Mouse (Mus musculus) midbrain, embryonic 11.5 days (tissue): ENCODE data around the gene Zfp618. TPM values are rescaled to one million over a fixed set of nuclear protein-coding genes. Genes with fewer than 3 reads are reported as not detected.

ENCODE experiments used
- ATAC-seq: fragments of 200-750 bp; cut with Nextera tagmentation; 2 replicates; pipeline ENCODE4 v1.8.0; 2017; ENCODE audit warnings: moderate TSS enrichment, moderate library complexity; ENCODE audit not compliant: low FRiP score
- DNase-seq: peaks from one replicate; pipeline ENCODE4 v3.0.0; 2015; ENCODE audit warnings: low spot score; ENCODE audit errors: missing footprints
- H3K27ac ChIP-seq: fragments of 300-500 bp; sonication (generic); 2 replicates; pipeline ENCODE4 v1.5.1; 2014; ENCODE audit warnings: low read depth, low read length
- H3K27me3 ChIP-seq: fragments of 300-500 bp; sonication (generic); 2 replicates; pipeline ENCODE4 v1.6.1; 2014; ENCODE audit warnings: mild to moderate bottlenecking, low read length, moderate library complexity, mixed read lengths; ENCODE audit not compliant: control insufficient read depth, insufficient read depth
- H3K36me3 ChIP-seq: fragments of 300-500 bp; sonication (generic); 2 replicates; pipeline ENCODE4 v1.6.1; 2014; ENCODE audit warnings: mild to moderate bottlenecking, low read length, moderate library complexity, mixed read lengths; ENCODE audit not compliant: control insufficient read depth, insufficient read depth
- H3K4me1 ChIP-seq: fragments of 300-500 bp; sonication (generic); 2 replicates; pipeline ENCODE4 v1.6.1; 2014; ENCODE audit warnings: low read length; ENCODE audit not compliant: control insufficient read depth, insufficient read depth
- H3K4me2 ChIP-seq: fragments of 300-500 bp; sonication (generic); 2 replicates; pipeline ENCODE4 v1.6.1; 2014; ENCODE audit warnings: mild to moderate bottlenecking, moderate library complexity
- H3K4me3 ChIP-seq: fragments of 300-500 bp; sonication (generic); 2 replicates; pipeline ENCODE4 v1.5.1; 2014; ENCODE audit warnings: low read depth, low read length
- H3K9ac ChIP-seq: fragments of 300-500 bp; sonication (generic); 2 replicates; pipeline ENCODE4 v1.6.1; 2014; ENCODE audit warnings: low read length
- H3K9me3 ChIP-seq: fragments of 300-500 bp; sonication (generic); 2 replicates; pipeline ENCODE4 v1.6.1; 2016; ENCODE audit warnings: low read length; ENCODE audit not compliant: control insufficient read depth
- WGBS: fragments of 180-500 bp; shearing (Covaris S2); extraction: QIAGEN DNeasy Blood & Tissue Kit; methylation state at CpG from one replicate; pipeline ENCODE4 v1.1.7; 2014; 5-methylcytosine and 5-hydroxymethylcytosine counted together
- polyA plus RNA-seq: library from polyadenylated mRNA; unstranded; fragments of >200 nt; fragmentation: Nextera tagmentation; extraction: Ambion mirVana; gene quantifications from 2 replicates; pipeline ENCODE4 v1.2.1, GENCODE M21; 2014

Gene Zfp618
- polyA plus RNA-seq, 1 experiment from 2014 or later: 23.6 TPM

- 85% methylated on average over 6 of the region's 6 CpGs for WGBS
- H3K4me1 ChIP-seq: no peaks in the 10 kb centered on the region
- no peak overlapping the region for H3K4me3 ChIP-seq
- ATAC-seq: no peak
- H3K36me3 ChIP-seq: no peaks in the 10 kb centered on the region
- H3K4me2 ChIP-seq: no peak overlapping the region
- no peaks in the 10 kb centered on the region for H3K27me3 ChIP-seq
- no peaks in the 10 kb centered on the region for H3K9me3 ChIP-seq
- DNase-seq: peak; percentile 62
- H3K27ac ChIP-seq: no peak overlapping the region
- H3K9ac ChIP-seq: no peak overlapping the region
These were observed 55.8 kb downstream of the Zfp618 start for GRCm38 (mm10) chr4:63021034-63021700.

GRCm38 (mm10) chr4:63023465-63023864, 58.1 kb downstream of the Zfp618 start:
- no peak overlapping the region for H3K27ac ChIP-seq
- ATAC-seq: no peak
- H3K9me3 ChIP-seq: no peaks in the 10 kb centered on the region
- H3K9ac ChIP-seq: no peak overlapping the region
- H3K4me2 ChIP-seq: no peak overlapping the region
- no peaks in the 10 kb centered on the region for H3K27me3 ChIP-seq
- H3K4me3 ChIP-seq: no peak overlapping the region
- WGBS: 91% methylated on average over 7 of the region's 7 CpGs
- DNase-seq: no peak
- no peaks in the 10 kb centered on the region for H3K4me1 ChIP-seq
- no peaks in the 10 kb centered on the region for H3K36me3 ChIP-seq

- DNase-seq (no peak), ATAC-seq (no peak)
- 94% methylated on average over 7 of the region's 7 CpGs for WGBS
- Histone ChIP-seq H3K9ac (no peak overlapping the region), H3K4me3 (no peak overlapping the region), H3K4me2 (no peak overlapping the region), H3K9me3 (no peaks in the 10 kb centered on the region), H3K27ac (no peak overlapping the region), H3K36me3 (no peaks in the 10 kb centered on the region), H3K27me3 (no peaks in the 10 kb centered on the region), H3K4me1 (no peaks in the 10 kb centered on the region)
These were observed 58.7 kb downstream of the Zfp618 start for GRCm38 (mm10) chr4:63024098-63024497.

GRCm38 (mm10) chr4:63024734-63025256, 59.4 kb downstream of the Zfp618 start:
- WGBS: 89% methylated on average over 9 of the region's 9 CpGs
- H3K27me3 ChIP-seq: no peaks in the 10 kb centered on the region
- no peak overlapping the region for H3K27ac ChIP-seq
- DNase-seq (no peak), ATAC-seq (no peak)
- no peaks in the 10 kb centered on the region for H3K4me1 ChIP-seq
- H3K9ac ChIP-seq: no peak overlapping the region
- H3K4me3 ChIP-seq: no peak overlapping the region
- H3K36me3 ChIP-seq: no peaks in the 10 kb centered on the region
- no peaks in the 10 kb centered on the region for H3K9me3 ChIP-seq
- H3K4me2 ChIP-seq: no peak overlapping the region

- DNase-seq: peak; percentile 61
These were observed 59.9 kb downstream of the Zfp618 start for GRCm38 (mm10) chr4:63025306-63025705.

GRCm38 (mm10) chr4:63026286-63026685, 60.9 kb downstream of the Zfp618 start:
- H3K4me2 ChIP-seq: no peak overlapping the region
- 94% methylated on average over 3 of the region's 3 CpGs for whole genome bisulfite sequencing
- H3K36me3 ChIP-seq: no peaks in the 10 kb centered on the region
- no peak for ATAC-seq
- no peak overlapping the region for H3K9ac ChIP-seq
- H3K27ac ChIP-seq: no peak overlapping the region
- no peaks in the 10 kb centered on the region for H3K27me3 ChIP-seq
- H3K4me1 ChIP-seq: peaks cover 5% of the 10 kb centered on the region
- H3K4me3 ChIP-seq: no peak overlapping the region
- DNase-seq: peak; percentile 73
- H3K9me3 ChIP-seq: no peaks in the 10 kb centered on the region

More at GRCm38 (mm10) chr4:63025306-63025705, 59.9 kb downstream of the Zfp618 start:
- Histone ChIP-seq H3K27me3 (no peaks in the 10 kb centered on the region), H3K4me2 (no peak overlapping the region), H3K4me1 (no peaks in the 10 kb centered on the region), H3K36me3 (no peaks in the 10 kb centered on the region), H3K9ac (no peak overlapping the region), H3K4me3 (no peak overlapping the region), H3K27ac (no peak overlapping the region), H3K9me3 (no peaks in the 10 kb centered on the region)
- 93% methylated on average over 9 of the region's 9 CpGs for WGBS
- ATAC-seq: no peak

- H3K9me3 ChIP-seq: no peaks in the 10 kb centered on the region
- no peak for ATAC-seq
- no peak overlapping the region for H3K4me2 ChIP-seq
- no peak overlapping the region for H3K4me3 ChIP-seq
- no peak overlapping the region for H3K27ac ChIP-seq
- no peak for DNase-seq
- H3K9ac ChIP-seq: no peak overlapping the region
- H3K27me3 ChIP-seq: no peaks in the 10 kb centered on the region
- H3K4me1 ChIP-seq: peaks cover 9% of the 10 kb centered on the region
- no peaks in the 10 kb centered on the region for H3K36me3 ChIP-seq
These were observed 62.1 kb downstream of the Zfp618 start for GRCm38 (mm10) chr4:63027451-63027850.

GRCm38 (mm10) chr4:63030157-63030556, 64.8 kb downstream of the Zfp618 start:
- no peak overlapping the region for H3K4me3 ChIP-seq
- H3K9me3 ChIP-seq: no peaks in the 10 kb centered on the region
- H3K27ac ChIP-seq: no peak overlapping the region
- no peak overlapping the region for H3K4me2 ChIP-seq
- 38% methylated on average over 5 of the region's 5 CpGs for WGBS
- ATAC-seq (no peak), DNase-seq (no peak)
- no peaks in the 10 kb centered on the region for H3K27me3 ChIP-seq
- peaks cover 22% of the 10 kb centered on the region for H3K4me1 ChIP-seq
- H3K9ac ChIP-seq: no peak overlapping the region
- no peaks in the 10 kb centered on the region for H3K36me3 ChIP-seq

GRCm38 (mm10) chr4:63031240-63031639, 65.9 kb downstream of the Zfp618 start:
- H3K27me3 ChIP-seq: no peaks in the 10 kb centered on the region
- H3K4me1 ChIP-seq: peaks cover 22% of the 10 kb centered on the region
- no peaks in the 10 kb centered on the region for H3K9me3 ChIP-seq
- ATAC-seq (peak; percentile 51; the same call in 1 of the 2 replicates), DNase-seq (no peak)
- no peak overlapping the region for H3K4me3 ChIP-seq
- H3K27ac ChIP-seq: no peak overlapping the region
- 43% methylated on average over 4 of the region's 4 CpGs for WGBS
- no peak overlapping the region for H3K4me2 ChIP-seq
- H3K36me3 ChIP-seq: no peaks in the 10 kb centered on the region
- no peak overlapping the region for H3K9ac ChIP-seq
